Mouse (Mus musculus): ENCODE measurements around the gene Art2b. TPM values are rescaled to one million over a fixed set of nuclear protein-coding genes. Genes with fewer than 3 reads are reported as not detected.
"Not testable (repeated sequence)": the region's sequence is repeated elsewhere in the genome, so short reads cannot be mapped to it uniquely, and the experiment has no call there.

Gene Art2b
- not detected in 2 replicates for polyA plus RNA-seq (2014; fragmentation: Nextera tagmentation; extraction: Ambion mirVana)

GRCm38 (mm10) chr7:101585408-101585807 is at the start of gene Art2b:
Art2b (minus strand) TSS chr7:101585600.
- no peak within 1 kb of the TSS for H3K9ac ChIP-seq (replicated peaks; ENCODE audit: low read length)
- 92% methylated on average over 5 of the region's 5 CpGs for WGBS

GRCm38 (mm10) chr7:101634513-101634912 is 49.1 kb upstream of the Art2b start:
- H3K4me3 ChIP-seq (ENCODE audit: low read depth, low read length): no peak overlapping the region
- H3K36me3 ChIP-seq (replicated peaks; ENCODE audit: control insufficient read depth, insufficient read depth, low read depth, low read length): no peaks in the 10 kb centered on the region
- DNase-seq (ENCODE audit: low spot score): no peak
- H3K27me3 ChIP-seq (ENCODE audit: control insufficient read depth, insufficient read depth, low read length): no peaks in the 10 kb centered on the region
- no peak overlapping the region for H3K4me2 ChIP-seq (ENCODE audit: low read depth, low read length)
- H3K4me1 ChIP-seq (ENCODE audit: control insufficient read depth, insufficient read depth, low read length): no peaks in the 10 kb centered on the region
- H3K9me3 ChIP-seq (replicated peaks; ENCODE audit: control insufficient read depth, low read length): no peaks in the 10 kb centered on the region
- no peak for ATAC-seq (replicated peaks; ENCODE audit: insufficient number of reproducible peaks, low FRiP score, low TSS enrichment, low read depth)
- WGBS: 90% methylated on average over 4 of the region's 4 CpGs
- no peak overlapping the region for H3K9ac ChIP-seq (replicated peaks; ENCODE audit: low read length)
- no peak overlapping the region for H3K27ac ChIP-seq (replicated peaks; ENCODE audit: low read depth, low read length)

More at GRCm38 (mm10) chr7:101585408-101585807, at the start of gene Art2b:
- Histone ChIP-seq H3K36me3 (replicated peaks; ENCODE audit: control insufficient read depth, insufficient read depth, low read depth, low read length) (no peaks in the 10 kb centered on the region), H3K4me3 (ENCODE audit: low read depth, low read length) (no peak within 1 kb of the TSS), H3K9me3 (replicated peaks; ENCODE audit: control insufficient read depth, low read length) (no peaks in the 10 kb centered on the region), H3K27me3 (ENCODE audit: control insufficient read depth, insufficient read depth, low read length) (no peaks in the 10 kb centered on the region), H3K27ac (replicated peaks; ENCODE audit: low read depth, low read length) (no peak within 1 kb of the TSS), H3K4me2 (ENCODE audit: low read depth, low read length) (no peak within 1 kb of the TSS), H3K4me1 (ENCODE audit: control insufficient read depth, insufficient read depth, low read length) (no peaks in the 10 kb centered on the region)
- no peak for DNase-seq (ENCODE audit: low spot score)
- ATAC-seq (replicated peaks; ENCODE audit: insufficient number of reproducible peaks, low FRiP score, low TSS enrichment, low read depth): no peak

- Histone ChIP-seq H3K9me3 (replicated peaks; ENCODE audit: control insufficient read depth, low read length) (no peaks in the 10 kb centered on the region), H3K27me3 (ENCODE audit: control insufficient read depth, insufficient read depth, low read length) (no peaks in the 10 kb centered on the region), H3K4me2 (ENCODE audit: low read depth, low read length) (no peak overlapping the region), H3K36me3 (replicated peaks; ENCODE audit: control insufficient read depth, insufficient read depth, low read depth, low read length) (no peaks in the 10 kb centered on the region), H3K9ac (replicated peaks; ENCODE audit: low read length) (no peak overlapping the region), H3K4me3 (ENCODE audit: low read depth, low read length) (no peak overlapping the region), H3K4me1 (ENCODE audit: control insufficient read depth, insufficient read depth, low read length) (no peaks in the 10 kb centered on the region), H3K27ac (replicated peaks; ENCODE audit: low read depth, low read length) (no peak overlapping the region)
- no peak for DNase-seq (ENCODE audit: low spot score)
- ATAC-seq (replicated peaks; ENCODE audit: insufficient number of reproducible peaks, low FRiP score, low TSS enrichment, low read depth): no peak
- 82% methylated on average over 8 of the region's 8 CpGs for WGBS
These were observed 48.3 kb upstream of the Art2b start for GRCm38 (mm10) chr7:101633629-101634177.

GRCm38 (mm10) chr7:101628481-101628880 is 43.1 kb upstream of the Art2b start:
- Histone ChIP-seq H3K4me1 (ENCODE audit: control insufficient read depth, insufficient read depth, low read length) (no peaks in the 10 kb centered on the region), H3K36me3 (replicated peaks; ENCODE audit: control insufficient read depth, insufficient read depth, low read depth, low read length) (no peaks in the 10 kb centered on the region), H3K4me3 (ENCODE audit: low read depth, low read length) (no peak overlapping the region), H3K27ac (replicated peaks; ENCODE audit: low read depth, low read length) (no peak overlapping the region), H3K9ac (replicated peaks; ENCODE audit: low read length) (no peak overlapping the region), H3K9me3 (replicated peaks; ENCODE audit: control insufficient read depth, low read length) (no peaks in the 10 kb centered on the region), H3K4me2 (ENCODE audit: low read depth, low read length) (no peak overlapping the region), H3K27me3 (ENCODE audit: control insufficient read depth, insufficient read depth, low read length) (no peaks in the 10 kb centered on the region)
- WGBS: 46% methylated on average over 2 of the region's 2 CpGs
- ATAC-seq (replicated peaks; ENCODE audit: insufficient number of reproducible peaks, low FRiP score, low TSS enrichment, low read depth) (no peak), DNase-seq (ENCODE audit: low spot score) (no peak)

GRCm38 (mm10) chr7:101627166-101627565 is 41.8 kb upstream of the Art2b start:
- not testable (repeated sequence) for H3K4me1 ChIP-seq (ENCODE audit: control insufficient read depth, insufficient read depth, low read length); H3K4me2 ChIP-seq (ENCODE audit: low read depth, low read length); H3K9ac ChIP-seq (replicated peaks; ENCODE audit: low read length); H3K4me3 ChIP-seq (ENCODE audit: low read depth, low read length); H3K27ac ChIP-seq (replicated peaks; ENCODE audit: low read depth, low read length); H3K36me3 ChIP-seq (replicated peaks; ENCODE audit: control insufficient read depth, insufficient read depth, low read depth, low read length); DNase-seq (ENCODE audit: low spot score); H3K27me3 ChIP-seq (ENCODE audit: control insufficient read depth, insufficient read depth, low read length); H3K9me3 ChIP-seq (replicated peaks; ENCODE audit: control insufficient read depth, low read length); ATAC-seq (replicated peaks; ENCODE audit: insufficient number of reproducible peaks, low FRiP score, low TSS enrichment, low read depth)
- 68% methylated on average over 7 of the region's 7 CpGs for WGBS

- Histone ChIP-seq H3K36me3 (replicated peaks; ENCODE audit: control insufficient read depth, insufficient read depth, low read depth, low read length) (no peaks in the 10 kb centered on the region), H3K27me3 (ENCODE audit: control insufficient read depth, insufficient read depth, low read length) (no peaks in the 10 kb centered on the region), H3K9me3 (replicated peaks; ENCODE audit: control insufficient read depth, low read length) (no peaks in the 10 kb centered on the region), H3K4me2 (ENCODE audit: low read depth, low read length) (no peak overlapping the region), H3K9ac (replicated peaks; ENCODE audit: low read length) (no peak overlapping the region), H3K27ac (replicated peaks; ENCODE audit: low read depth, low read length) (no peak overlapping the region), H3K4me3 (ENCODE audit: low read depth, low read length) (no peak overlapping the region), H3K4me1 (ENCODE audit: control insufficient read depth, insufficient read depth, low read length) (no peaks in the 10 kb centered on the region)
- no peak for ATAC-seq (replicated peaks; ENCODE audit: insufficient number of reproducible peaks, low FRiP score, low TSS enrichment, low read depth)
- no peak for DNase-seq (ENCODE audit: low spot score)
- 82% methylated on average over 6 of the region's 6 CpGs for WGBS
These were observed 38.9 kb upstream of the Art2b start for GRCm38 (mm10) chr7:101624283-101624682.

- H3K4me1 ChIP-seq (ENCODE audit: control insufficient read depth, insufficient read depth, low read length); DNase-seq (ENCODE audit: low spot score); H3K9ac ChIP-seq (replicated peaks; ENCODE audit: low read length); ATAC-seq (replicated peaks; ENCODE audit: insufficient number of reproducible peaks, low FRiP score, low TSS enrichment, low read depth); H3K9me3 ChIP-seq (replicated peaks; ENCODE audit: control insufficient read depth, low read length); H3K27ac ChIP-seq (replicated peaks; ENCODE audit: low read depth, low read length); H3K36me3 ChIP-seq (replicated peaks; ENCODE audit: control insufficient read depth, insufficient read depth, low read depth, low read length); H3K4me3 ChIP-seq (ENCODE audit: low read depth, low read length); H3K4me2 ChIP-seq (ENCODE audit: low read depth, low read length); H3K27me3 ChIP-seq (ENCODE audit: control insufficient read depth, insufficient read depth, low read length): not testable (repeated sequence)
- 81% methylated on average over 4 of the region's 4 CpGs for WGBS
These were observed 36.5 kb upstream of the Art2b start for GRCm38 (mm10) chr7:101621861-101622260.

GRCm38 (mm10) chr7:101620373-101620772 is 35.0 kb upstream of the Art2b start:
- H3K27me3 ChIP-seq (ENCODE audit: control insufficient read depth, insufficient read depth, low read length): no peaks in the 10 kb centered on the region
- WGBS: 29% methylated on average over 4 of the region's 4 CpGs

More at GRCm38 (mm10) chr7:101620373-101620772, 35.0 kb upstream of the Art2b start:
- Histone ChIP-seq H3K27ac (replicated peaks; ENCODE audit: low read depth, low read length) (no peak overlapping the region), H3K9ac (replicated peaks; ENCODE audit: low read length) (no peak overlapping the region), H3K36me3 (replicated peaks; ENCODE audit: control insufficient read depth, insufficient read depth, low read depth, low read length) (no peaks in the 10 kb centered on the region), H3K9me3 (replicated peaks; ENCODE audit: control insufficient read depth, low read length) (no peaks in the 10 kb centered on the region), H3K4me3 (ENCODE audit: low read depth, low read length) (no peak overlapping the region), H3K4me1 (ENCODE audit: control insufficient read depth, insufficient read depth, low read length) (no peaks in the 10 kb centered on the region), H3K4me2 (ENCODE audit: low read depth, low read length) (no peak overlapping the region)
- DNase-seq (ENCODE audit: low spot score) (peak; percentile 70), ATAC-seq (replicated peaks; ENCODE audit: insufficient number of reproducible peaks, low FRiP score, low TSS enrichment, low read depth) (no peak)
